Mouse (Mus musculus) kidney, postnatal 25 days (tissue): ENCODE results near the gene Nell2.

ENCODE experiments used
- DNase-seq, 2 experiments: peaks; one replicate each; pipeline ENCODE4 v3.0.0; 2021; ENCODE audit warnings: mixed read lengths in 2 of 2

The Nell2 gene

GRCm38 (mm10) chr15:95216640-95217365 is 311.6 kb downstream of the Nell2 start:
- DNase-seq = no peak

- no peak for DNase-seq
These were observed 317.8 kb downstream of the Nell2 start for GRCm38 (mm10) chr15:95210551-95210950.

GRCm38 (mm10) chr15:95209186-95209585 is 319.2 kb downstream of the Nell2 start:
- DNase-seq = no peak

- no peak for DNase-seq
These were observed 334.6 kb downstream of the Nell2 start for GRCm38 (mm10) chr15:95193661-95194280.

- DNase-seq = no peak
These were observed 335.4 kb downstream of the Nell2 start for GRCm38 (mm10) chr15:95192951-95193350.

- DNase-seq = no peak
These were observed 342.1 kb downstream of the Nell2 start for GRCm38 (mm10) chr15:95186226-95186625.

GRCm38 (mm10) chr15:95185419-95185818 is 342.9 kb downstream of the Nell2 start:
- DNase-seq = no peak

- no peak for DNase-seq
These were observed 344.9 kb downstream of the Nell2 start for GRCm38 (mm10) chr15:95183450-95183849.

- DNase-seq = no peak
These were observed 371.5 kb downstream of the Nell2 start for GRCm38 (mm10) chr15:95156828-95157227.

- no peak for DNase-seq
These were observed 383.2 kb downstream of the Nell2 start for GRCm38 (mm10) chr15:95145118-95145517.

GRCm38 (mm10) chr15:95144131-95144530 is 384.2 kb downstream of the Nell2 start:
- no peak for DNase-seq

- no peak for DNase-seq
These were observed 389.5 kb downstream of the Nell2 start for GRCm38 (mm10) chr15:95138709-95139409.

GRCm38 (mm10) chr15:95137018-95137810 is 391.1 kb downstream of the Nell2 start:
- DNase-seq = no peak

GRCm38 (mm10) chr15:95135926-95136609 is 392.3 kb downstream of the Nell2 start:
- DNase-seq = no peak

- no peak for DNase-seq
These were observed 397.0 kb downstream of the Nell2 start for GRCm38 (mm10) chr15:95131401-95131800.

GRCm38 (mm10) chr15:95108626-95109025 is 419.7 kb downstream of the Nell2 start:
- no peak for DNase-seq

- no peak for DNase-seq
These were observed 421.0 kb downstream of the Nell2 start for GRCm38 (mm10) chr15:95107246-95107809.

- no peak for DNase-seq
These were observed 426.8 kb downstream of the Nell2 start for GRCm38 (mm10) chr15:95101522-95101921.

GRCm38 (mm10) chr15:95100133-95100532 is 428.2 kb downstream of the Nell2 start:
- DNase-seq = no peak

GRCm38 (mm10) chr15:95085962-95086361 is 442.4 kb downstream of the Nell2 start:
- DNase-seq = no peak

GRCm38 (mm10) chr15:95081654-95082053 is 446.7 kb downstream of the Nell2 start:
- no peak for DNase-seq

- DNase-seq = no peak
These were observed 453.0 kb downstream of the Nell2 start for GRCm38 (mm10) chr15:95075356-95075755.
